Mouse (Mus musculus): Measurements from ENCODE around the gene Bmp2k. TPM values are rescaled to one million over a fixed set of nuclear protein-coding genes. Genes with fewer than 3 reads are reported as not detected.

Bmp2k gene
- polyA plus RNA-seq, 1 experiment, result 5.9 TPM

- Histone ChIP-seq H3K36me3 (ENCODE audit: control insufficient read depth, insufficient read depth) (no peaks in the 10 kb centered on the region), H3K4me3 (ENCODE audit: insufficient read depth, poor library complexity, severe bottlenecking) (no peak overlapping the region), H3K27me3 (ENCODE audit: control insufficient read depth, insufficient read depth, insufficient read length) (no peaks in the 10 kb centered on the region), H3ac (ENCODE audit: control insufficient read depth, insufficient read length, low read depth) (no peak overlapping the region), H3K79me2 (ENCODE audit: control insufficient read depth, insufficient read depth) (no peaks in the 10 kb centered on the region), H3K79me3 (ENCODE audit: low read depth) (no peaks in the 10 kb centered on the region)
- TF ChIP-seq MYOD1 (IDR thresholded peaks at IDR 0.05; ENCODE audit: control insufficient read depth, insufficient read length, low read depth) (no peak), FOSL1 (IDR thresholded peaks at IDR 0.05; ENCODE audit: insufficient read depth, low read length, poor library complexity, severe bottlenecking) (no peak), USF1 (IDR thresholded peaks at IDR 0.05; ENCODE audit: low read depth) (no peak), MYOG (IDR thresholded peaks at IDR 0.05; ENCODE audit: control insufficient read depth, extremely low read depth, insufficient read length) (no peak), CEBPB (IDR thresholded peaks at IDR 0.05; ENCODE audit: low read depth) (no peak), MAX (IDR thresholded peaks at IDR 0.05) (no peak), CTCF (IDR thresholded peaks at IDR 0.05; ENCODE audit: control insufficient read depth, insufficient read depth, insufficient read length) (no peak)
Observed at GRCm38 (mm10) chr5:96954040-96954439, 43.4 kb upstream of the Bmp2k start.

GRCm38 (mm10) chr5:96954466-96955027, 42.9 kb upstream of the Bmp2k start:
- Histone ChIP-seq H3K4me3 (ENCODE audit: insufficient read depth, poor library complexity, severe bottlenecking) (no peak overlapping the region), H3K79me3 (ENCODE audit: low read depth) (no peaks in the 10 kb centered on the region), H3K27me3 (ENCODE audit: control insufficient read depth, insufficient read depth, insufficient read length) (no peaks in the 10 kb centered on the region), H3K36me3 (ENCODE audit: control insufficient read depth, insufficient read depth) (no peaks in the 10 kb centered on the region), H3ac (ENCODE audit: control insufficient read depth, insufficient read length, low read depth) (no peak overlapping the region), H3K79me2 (ENCODE audit: control insufficient read depth, insufficient read depth) (no peaks in the 10 kb centered on the region)
- TF ChIP-seq CEBPB (IDR thresholded peaks at IDR 0.05; ENCODE audit: low read depth), result no peak
- no peak for TF ChIP-seq USF1 (IDR thresholded peaks at IDR 0.05; ENCODE audit: low read depth)
- TF ChIP-seq FOSL1 (IDR thresholded peaks at IDR 0.05; ENCODE audit: insufficient read depth, low read length, poor library complexity, severe bottlenecking), result no peak
- no peak for TF ChIP-seq MAX (IDR thresholded peaks at IDR 0.05)
- no peak for TF ChIP-seq MYOD1 (IDR thresholded peaks at IDR 0.05; ENCODE audit: control insufficient read depth, insufficient read length, low read depth)
- TF ChIP-seq CTCF (IDR thresholded peaks at IDR 0.05; ENCODE audit: control insufficient read depth, insufficient read depth, insufficient read length), result no peak
- TF ChIP-seq MYOG (IDR thresholded peaks at IDR 0.05; ENCODE audit: control insufficient read depth, extremely low read depth, insufficient read length), result no peak

GRCm38 (mm10) chr5:96956926-96957325, 40.6 kb upstream of the Bmp2k start:
- Histone ChIP-seq H3K79me3 (ENCODE audit: low read depth) (no peaks in the 10 kb centered on the region), H3K36me3 (ENCODE audit: control insufficient read depth, insufficient read depth) (no peaks in the 10 kb centered on the region), H3K27me3 (ENCODE audit: control insufficient read depth, insufficient read depth, insufficient read length) (no peaks in the 10 kb centered on the region), H3K79me2 (ENCODE audit: control insufficient read depth, insufficient read depth) (no peaks in the 10 kb centered on the region), H3ac (ENCODE audit: control insufficient read depth, insufficient read length, low read depth) (no peak overlapping the region), H3K4me3 (ENCODE audit: insufficient read depth, poor library complexity, severe bottlenecking) (no peak overlapping the region)
- no peak for TF ChIP-seq USF1 (IDR thresholded peaks at IDR 0.05; ENCODE audit: low read depth)
- no peak for TF ChIP-seq MYOD1 (IDR thresholded peaks at IDR 0.05; ENCODE audit: control insufficient read depth, insufficient read length, low read depth)
- TF ChIP-seq FOSL1 (IDR thresholded peaks at IDR 0.05; ENCODE audit: insufficient read depth, low read length, poor library complexity, severe bottlenecking), result no peak
- TF ChIP-seq MAX (IDR thresholded peaks at IDR 0.05), result no peak
- TF ChIP-seq CEBPB (IDR thresholded peaks at IDR 0.05; ENCODE audit: low read depth), result no peak
- TF ChIP-seq MYOG (IDR thresholded peaks at IDR 0.05; ENCODE audit: control insufficient read depth, extremely low read depth, insufficient read length), result no peak
- TF ChIP-seq CTCF (IDR thresholded peaks at IDR 0.05; ENCODE audit: control insufficient read depth, insufficient read depth, insufficient read length), result no peak

GRCm38 (mm10) chr5:96961122-96961521, 36.4 kb upstream of the Bmp2k start:
- TF ChIP-seq FOSL1 (IDR thresholded peaks at IDR 0.05; ENCODE audit: insufficient read depth, low read length, poor library complexity, severe bottlenecking) (no peak), CTCF (IDR thresholded peaks at IDR 0.05; ENCODE audit: control insufficient read depth, insufficient read depth, insufficient read length) (no peak), MAX (IDR thresholded peaks at IDR 0.05) (no peak), MYOG (IDR thresholded peaks at IDR 0.05; ENCODE audit: control insufficient read depth, extremely low read depth, insufficient read length) (no peak), USF1 (IDR thresholded peaks at IDR 0.05; ENCODE audit: low read depth) (no peak), MYOD1 (IDR thresholded peaks at IDR 0.05; ENCODE audit: control insufficient read depth, insufficient read length, low read depth) (no peak)
- no peak overlapping the region for H3ac ChIP-seq (ENCODE audit: control insufficient read depth, insufficient read length, low read depth)
- no peak overlapping the region for H3K4me3 ChIP-seq (ENCODE audit: insufficient read depth, poor library complexity, severe bottlenecking)
- no peaks in the 10 kb centered on the region for H3K36me3 ChIP-seq (ENCODE audit: control insufficient read depth, insufficient read depth)
- H3K27me3 ChIP-seq (ENCODE audit: control insufficient read depth, insufficient read depth, insufficient read length), result no peaks in the 10 kb centered on the region
- no peaks in the 10 kb centered on the region for H3K79me3 ChIP-seq (ENCODE audit: low read depth)
- H3K79me2 ChIP-seq (ENCODE audit: control insufficient read depth, insufficient read depth), result no peaks in the 10 kb centered on the region

- TF ChIP-seq USF1 (IDR thresholded peaks at IDR 0.05; ENCODE audit: low read depth), result no peak
- TF ChIP-seq MYOD1 (IDR thresholded peaks at IDR 0.05; ENCODE audit: control insufficient read depth, insufficient read length, low read depth), result no peak
- TF ChIP-seq CEBPB (IDR thresholded peaks at IDR 0.05; ENCODE audit: low read depth), result no peak
- no peak for TF ChIP-seq FOSL1 (IDR thresholded peaks at IDR 0.05; ENCODE audit: insufficient read depth, low read length, poor library complexity, severe bottlenecking)
- no peak for TF ChIP-seq MYOG (IDR thresholded peaks at IDR 0.05; ENCODE audit: control insufficient read depth, extremely low read depth, insufficient read length)
- no peak for TF ChIP-seq MAX (IDR thresholded peaks at IDR 0.05)
- no peak for TF ChIP-seq CTCF (IDR thresholded peaks at IDR 0.05; ENCODE audit: control insufficient read depth, insufficient read depth, insufficient read length)
- H3K79me2 ChIP-seq (ENCODE audit: control insufficient read depth, insufficient read depth), result no peaks in the 10 kb centered on the region
- no peaks in the 10 kb centered on the region for H3K27me3 ChIP-seq (ENCODE audit: control insufficient read depth, insufficient read depth, insufficient read length)
- H3ac ChIP-seq (ENCODE audit: control insufficient read depth, insufficient read length, low read depth), result no peak overlapping the region
- H3K79me3 ChIP-seq (ENCODE audit: low read depth), result no peaks in the 10 kb centered on the region
- H3K4me3 ChIP-seq (ENCODE audit: insufficient read depth, poor library complexity, severe bottlenecking), result no peak overlapping the region
- H3K36me3 ChIP-seq (ENCODE audit: control insufficient read depth, insufficient read depth), result no peaks in the 10 kb centered on the region
Observed at GRCm38 (mm10) chr5:96961852-96962251, 35.6 kb upstream of the Bmp2k start.

All from C2C12 (cell line).